Mouse (Mus musculus) WW6 (cell line): ENCODE results near the gene Lhb.
"Not testable (repeated sequence)": the region's sequence is repeated elsewhere in the genome, so short reads cannot be mapped to it uniquely, and the experiment has no call there.

Source experiments
- DNase-seq: peaks from one replicate; pipeline ENCODE4 v3.0.0-alpha.2; 2013; ENCODE audit warnings: low read depth, low spot score

Gene Lhb

DNA sequence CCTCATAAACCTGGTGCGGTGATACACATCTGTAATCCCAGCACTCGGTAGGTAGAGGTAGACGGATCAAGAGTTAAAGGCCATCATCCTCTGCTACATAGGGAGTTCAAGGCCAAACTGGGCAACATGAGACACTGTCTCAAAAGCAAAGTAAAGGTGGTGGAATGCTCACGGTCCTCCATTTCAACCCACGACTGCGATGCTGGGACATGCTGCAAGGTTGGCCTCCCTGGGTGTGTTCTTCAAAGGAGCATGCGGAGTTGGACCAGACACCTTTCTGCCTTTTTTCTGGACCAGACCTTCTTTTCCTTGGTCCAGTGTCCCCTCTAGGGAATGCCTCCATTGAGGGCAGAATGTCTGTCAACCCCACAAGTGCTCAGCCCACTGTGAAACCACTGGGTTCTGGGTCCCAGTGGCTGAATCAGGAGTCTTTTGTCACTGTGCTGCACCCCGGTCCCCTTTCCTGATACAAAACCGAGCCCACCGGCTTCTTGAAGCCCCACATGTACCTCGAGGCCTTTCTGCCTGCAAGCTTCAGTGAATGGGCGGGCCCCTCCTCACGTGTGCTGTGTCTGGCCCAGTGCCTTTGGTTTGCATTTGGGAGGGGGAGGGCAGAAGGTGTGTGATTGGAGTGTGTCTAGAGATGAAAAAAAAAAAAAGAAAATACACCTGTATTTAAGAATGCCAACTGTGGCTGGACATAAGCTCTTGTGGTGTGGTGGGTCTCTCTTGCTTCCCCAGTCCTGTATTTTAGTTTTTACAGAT lies 35.5 kb downstream of the Lhb start:
- DNase-seq: no peak

DNA sequence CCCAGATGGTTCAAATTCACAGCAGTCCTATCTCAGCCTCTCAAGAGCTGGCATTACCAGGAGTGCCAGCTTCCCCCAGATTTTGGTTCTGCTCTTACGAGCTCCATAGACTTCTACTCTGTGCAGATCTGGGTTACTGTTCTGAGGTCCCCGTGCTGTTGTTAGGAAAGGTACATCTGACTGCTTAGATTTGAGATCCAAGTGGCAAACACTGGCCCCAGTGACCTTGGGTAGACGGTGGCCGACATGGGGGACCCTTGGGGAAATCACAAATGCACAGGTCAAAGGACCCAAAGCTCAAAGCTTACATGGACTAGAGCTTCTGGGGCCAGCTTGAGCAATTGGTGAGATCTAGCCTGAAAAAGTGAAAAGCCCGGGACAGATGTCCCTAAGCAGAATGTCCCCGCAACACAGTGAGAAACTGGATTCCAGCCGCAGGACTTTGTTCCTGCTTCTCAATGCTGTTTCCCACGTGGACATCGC lies 36.1 kb downstream of the Lhb start:
- DNase-seq: no peak

DNA sequence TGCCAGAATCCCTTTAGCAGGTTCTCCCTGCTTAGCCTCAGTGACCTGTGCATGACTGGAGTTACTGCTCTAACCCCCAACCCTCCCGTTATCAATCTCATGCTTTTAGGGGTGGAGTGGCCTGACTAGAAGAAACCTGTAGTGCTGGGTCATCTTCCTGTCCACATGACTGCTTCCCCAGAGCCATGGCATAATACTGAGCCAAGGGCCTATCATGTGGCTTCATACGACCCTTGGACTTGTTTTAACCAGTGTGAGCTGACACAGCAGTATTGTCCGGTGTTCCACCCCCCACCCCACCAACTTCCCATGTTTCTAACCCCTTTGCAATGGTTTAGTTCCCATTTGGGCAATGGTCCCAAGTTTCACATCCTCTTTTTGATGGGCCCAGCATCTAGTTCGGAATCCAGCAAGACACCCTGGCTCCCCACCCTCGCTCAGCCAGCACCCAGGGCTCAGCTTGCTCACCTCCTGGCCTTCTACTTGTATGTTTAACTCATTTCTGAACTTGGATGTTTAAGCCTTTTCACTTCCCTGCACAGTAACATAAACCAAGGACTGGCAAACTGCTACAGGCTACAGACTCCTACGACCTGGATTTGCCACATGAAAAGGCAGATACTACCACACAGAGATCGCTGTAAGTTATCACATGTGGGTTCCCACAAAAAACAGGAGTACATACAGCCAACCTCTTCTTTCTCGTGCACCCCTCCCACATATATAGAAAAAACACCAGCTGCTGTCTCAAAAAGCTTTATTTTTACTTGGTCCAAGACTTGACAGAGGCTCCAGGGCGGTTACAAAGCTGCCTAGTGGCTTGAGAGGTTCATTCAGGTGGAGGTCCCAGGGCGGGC lies 36.8 kb downstream of the Lhb start:
- no peak for DNase-seq

DNA sequence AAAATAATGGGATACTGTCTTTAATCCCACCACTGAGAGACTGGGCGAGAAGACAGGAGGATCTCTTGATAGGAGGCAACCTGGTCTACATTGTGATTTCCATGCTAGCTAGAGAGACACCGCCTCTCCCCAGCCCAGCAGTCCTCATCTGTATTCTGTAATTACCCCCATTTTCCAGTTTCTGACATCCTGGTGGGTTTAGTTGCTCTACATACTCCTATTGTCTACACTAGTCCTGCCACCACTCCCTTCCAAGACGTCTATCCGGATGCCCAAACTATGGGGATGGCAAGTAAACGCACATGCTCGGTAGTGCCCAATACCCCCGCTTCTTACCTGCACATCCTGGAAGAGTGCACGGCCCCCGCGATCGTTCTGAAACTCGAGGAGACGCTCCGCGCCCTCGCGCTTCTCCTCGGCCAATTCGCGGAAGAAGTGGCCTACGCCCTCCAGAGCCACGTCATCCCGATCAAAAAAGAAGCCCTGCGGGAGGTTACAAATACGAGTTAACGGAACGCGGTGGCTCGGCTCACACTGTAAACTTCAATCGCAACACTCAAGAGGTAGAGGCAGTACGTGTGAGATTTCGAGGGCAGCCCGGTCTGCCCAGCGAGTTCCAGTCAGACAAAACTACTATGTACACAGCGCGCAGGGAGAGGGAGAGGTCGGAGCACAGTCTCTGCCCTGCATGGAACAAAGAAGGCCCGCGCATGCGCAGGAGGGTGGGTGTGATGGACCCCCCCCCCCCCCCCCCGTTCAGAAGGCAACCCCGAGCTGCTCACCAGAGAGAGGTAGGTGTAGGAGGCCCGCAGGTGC lies 38.3 kb downstream of the Lhb start:
- DNase-seq: no peak

DNA sequence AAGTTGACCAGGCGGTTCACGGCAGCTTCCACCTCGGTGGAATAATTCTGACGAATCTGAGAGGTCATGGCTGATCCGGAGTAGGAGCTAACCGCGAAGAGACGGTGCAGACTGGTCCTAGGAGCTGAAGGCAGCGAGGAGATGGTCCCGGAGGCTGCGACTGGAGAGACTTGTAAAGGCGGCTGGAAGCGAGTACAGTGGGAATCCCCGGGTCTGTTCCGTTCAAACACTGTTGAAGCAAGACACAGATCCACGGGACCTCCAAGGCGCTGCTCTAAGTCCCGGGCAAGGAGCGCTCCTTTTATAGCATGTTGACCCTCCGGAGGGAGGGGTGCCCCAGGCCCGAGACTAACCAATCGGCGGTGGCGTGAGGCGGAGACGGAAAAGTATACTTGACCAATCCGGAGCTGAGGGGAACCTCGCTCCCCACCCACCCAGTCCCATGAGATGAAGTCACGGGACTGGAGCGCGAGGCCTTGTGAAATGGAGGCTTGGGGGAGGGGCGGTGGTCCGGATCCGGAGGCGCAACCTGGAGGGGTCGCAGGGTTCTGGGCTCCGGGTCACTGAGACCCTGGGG lies 39.0 kb downstream of the Lhb start, which contains the start of gene Ftl1:
Ftl1 (minus strand) TSS at position 321 of the 577 bp plus-strand sequence.
- peak; percentile 92 for DNase-seq

DNA sequence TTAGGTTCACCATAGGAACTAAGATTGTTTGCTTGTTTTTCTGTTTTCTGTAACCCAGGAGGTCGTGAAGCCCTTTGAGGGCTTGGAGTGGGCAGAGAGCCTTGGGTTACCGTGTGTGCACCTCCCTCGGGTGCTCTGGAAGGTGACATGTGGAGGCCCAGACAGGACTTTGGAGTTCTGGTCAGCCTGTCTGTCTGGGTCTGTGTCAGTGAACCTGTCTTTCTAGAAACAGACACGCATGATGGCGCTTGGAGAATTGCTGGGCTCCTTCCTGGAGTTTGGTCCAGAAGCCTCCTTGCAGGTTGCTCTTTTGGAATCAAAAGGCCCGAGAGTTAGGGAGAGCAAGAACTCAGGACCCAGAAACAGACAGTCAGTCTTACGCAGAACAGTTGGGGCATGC lies 39.8 kb downstream of the Lhb start:
- DNase-seq: no peak

DNA sequence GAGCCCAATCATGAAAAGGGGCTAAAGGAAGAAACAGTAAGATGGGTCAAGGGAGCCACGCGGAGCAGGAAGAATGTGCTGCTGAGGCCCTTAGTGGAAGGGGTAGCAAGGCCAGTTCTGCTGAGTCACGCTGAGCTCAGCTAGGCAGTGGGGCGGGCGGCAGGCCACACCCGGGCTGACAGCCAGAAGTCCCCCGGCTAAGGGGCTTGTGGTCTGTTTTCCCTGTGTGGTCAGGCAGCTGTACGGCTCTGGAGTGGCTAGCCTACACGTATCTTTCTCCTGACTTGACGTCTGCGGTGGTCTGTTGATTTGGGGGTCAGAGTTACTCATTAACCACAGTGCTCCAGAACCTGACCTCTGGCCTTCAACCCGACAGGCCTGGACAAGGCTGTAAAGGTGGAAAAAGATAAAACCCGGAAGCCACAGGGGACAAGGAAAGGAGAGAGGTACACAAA lies 40.3 kb downstream of the Lhb start:
- DNase-seq: no peak

DNA sequence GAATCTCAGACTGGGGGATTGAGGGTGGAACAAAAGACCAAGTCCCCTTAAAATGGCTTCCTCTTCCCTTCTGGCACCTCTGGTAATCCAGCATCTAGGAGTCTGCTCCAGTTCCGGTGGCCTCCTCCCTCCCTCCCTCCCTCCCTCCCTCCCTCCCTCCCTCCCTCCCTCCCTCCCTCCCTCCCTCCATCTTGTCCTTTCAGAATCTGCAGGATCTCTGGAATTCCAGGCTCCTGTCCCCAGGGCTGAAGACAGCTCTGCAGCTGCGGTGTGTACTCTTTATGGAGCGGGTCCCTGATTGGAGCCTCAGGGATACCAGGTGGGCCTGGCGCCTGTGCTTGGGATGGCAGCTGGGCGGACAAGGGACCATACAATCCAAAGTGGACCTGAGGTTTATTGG lies 40.7 kb downstream of the Lhb start:
- no peak for DNase-seq

DNA sequence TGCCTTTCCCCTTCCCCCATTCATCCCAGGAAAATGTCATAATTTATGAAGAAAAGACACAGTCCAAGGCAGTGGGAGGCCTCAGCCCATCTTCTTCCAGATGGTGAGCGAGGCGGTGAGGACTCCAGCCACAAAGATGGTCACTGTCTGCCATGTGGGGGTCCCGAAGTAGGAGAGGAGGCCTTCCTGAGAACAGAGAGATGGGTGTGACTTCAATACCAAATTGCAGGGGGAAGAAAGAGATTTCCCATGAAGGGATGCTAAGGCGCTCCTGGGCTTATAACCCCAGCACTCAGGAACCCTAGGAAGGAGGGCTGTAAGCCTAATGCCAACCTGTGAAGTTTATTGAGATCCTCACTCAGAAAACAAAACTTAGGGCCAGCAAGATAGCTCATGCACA lies 41.2 kb downstream of the Lhb start:
- no peak for DNase-seq

DNA sequence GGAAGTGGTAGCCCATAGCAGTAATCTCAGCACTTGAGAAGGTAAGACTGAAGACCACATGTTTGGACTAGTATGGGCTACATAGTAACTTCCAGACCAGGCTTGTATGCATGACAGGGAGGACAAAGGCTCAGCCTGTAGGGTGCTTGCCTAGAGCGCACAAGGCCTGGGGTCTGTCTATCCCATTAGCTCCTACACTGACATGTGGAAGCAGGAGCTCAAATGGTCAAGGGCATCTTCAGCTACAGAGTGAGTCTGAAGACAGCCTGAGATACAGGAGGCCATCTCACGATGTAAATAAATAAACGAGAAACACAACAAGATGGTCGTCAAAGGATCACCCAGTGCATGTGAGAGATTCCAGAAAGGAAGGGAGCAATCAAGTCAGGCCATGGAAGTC lies 41.7 kb downstream of the Lhb start:
- DNase-seq: no peak

DNA sequence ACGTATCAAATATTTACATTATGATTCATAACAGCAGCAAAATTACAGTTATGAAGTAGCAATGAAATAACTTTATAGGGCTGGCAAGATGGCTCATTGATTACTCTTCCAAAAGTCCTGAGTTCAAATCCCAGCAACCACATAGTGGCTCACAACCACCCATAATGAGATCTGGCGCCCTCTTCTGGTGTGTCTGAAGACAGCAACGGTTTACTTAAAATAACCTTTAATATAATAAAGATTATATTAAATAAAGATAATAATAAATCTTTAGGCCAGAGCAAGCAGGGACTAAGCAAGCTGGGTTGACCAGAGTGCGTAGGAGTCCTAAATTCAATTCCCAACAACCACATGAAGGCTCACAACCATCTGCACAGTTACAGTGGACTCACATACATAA lies 42.2 kb downstream of the Lhb start:
- DNase-seq: not testable (repeated sequence)

DNA sequence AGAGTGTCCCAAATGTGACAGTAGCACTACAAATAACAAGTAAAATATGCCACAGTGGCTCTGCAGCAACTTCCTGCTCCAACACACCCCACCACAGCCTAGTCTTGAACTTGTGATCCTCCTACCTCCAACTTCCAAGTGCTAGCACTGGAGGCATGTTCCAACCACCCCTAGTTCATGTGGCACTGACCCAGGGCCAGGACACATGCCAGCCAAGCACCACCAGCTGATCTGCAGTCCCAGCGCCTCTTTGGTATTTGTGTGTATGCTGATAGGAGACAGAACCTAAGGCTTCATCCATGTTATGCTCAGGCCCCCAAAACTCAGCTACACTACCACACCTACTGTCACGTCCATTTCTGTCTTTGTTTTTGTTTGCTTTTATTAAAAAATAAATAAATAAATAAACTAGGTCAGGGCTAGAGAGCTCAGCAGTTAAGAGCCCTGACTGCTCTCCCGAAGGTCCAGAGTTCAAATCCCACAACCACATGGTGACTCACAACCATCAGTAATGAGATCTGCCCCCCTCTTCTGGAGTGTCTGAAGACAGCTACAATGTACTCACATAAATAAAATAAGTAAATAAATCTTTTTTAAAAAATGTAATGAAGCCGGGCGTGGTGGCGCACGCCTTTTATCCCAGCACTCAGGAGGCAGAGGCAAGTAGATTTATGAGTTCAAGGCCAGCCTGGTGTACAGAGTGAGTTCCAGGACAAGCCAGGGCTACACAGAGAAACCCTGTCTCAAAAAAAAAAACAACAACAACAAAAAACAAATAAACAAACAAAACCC lies 43.6 kb downstream of the Lhb start:
- DNase-seq: no peak

DNA sequence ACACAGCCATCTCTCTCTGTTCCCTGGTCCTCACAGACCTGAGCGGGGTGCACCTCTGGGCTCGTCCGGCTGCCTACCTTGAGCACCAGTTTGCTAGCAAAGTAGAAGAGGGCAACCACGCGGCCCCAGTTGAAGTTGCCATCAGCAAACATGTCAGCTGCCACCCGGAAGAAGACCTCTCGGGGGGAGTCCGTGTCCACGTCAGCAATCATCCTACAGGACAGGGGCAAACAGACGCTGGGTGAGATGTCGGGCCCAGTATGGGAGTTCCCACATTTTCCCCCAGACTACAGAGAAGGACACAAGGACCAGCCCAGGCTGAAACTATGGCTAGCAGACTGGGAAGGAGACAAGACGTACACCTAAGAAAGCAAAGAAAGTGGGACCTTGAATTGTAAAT lies 44.5 kb downstream of the Lhb start:
- DNase-seq: no peak

DNA sequence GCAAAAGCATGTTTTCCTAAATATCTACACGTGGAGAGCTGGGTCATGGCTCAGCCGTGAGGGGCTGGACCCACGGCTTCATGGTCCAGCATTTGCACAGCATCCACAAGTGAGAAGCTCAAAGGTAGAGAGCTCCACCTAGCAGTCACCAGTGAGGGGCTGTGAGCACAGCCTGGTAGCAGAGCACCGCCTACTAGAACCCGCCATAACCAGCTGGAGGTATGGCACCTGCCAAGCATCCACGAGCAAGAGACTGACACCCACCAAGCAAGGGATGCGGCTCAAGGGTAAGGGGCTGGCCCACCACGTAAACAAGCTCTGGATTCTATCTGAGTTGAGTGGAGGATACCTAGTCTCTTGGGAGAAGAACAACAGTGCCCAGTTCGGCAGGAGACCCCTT lies 44.9 kb downstream of the Lhb start:
- DNase-seq: no peak

DNA sequence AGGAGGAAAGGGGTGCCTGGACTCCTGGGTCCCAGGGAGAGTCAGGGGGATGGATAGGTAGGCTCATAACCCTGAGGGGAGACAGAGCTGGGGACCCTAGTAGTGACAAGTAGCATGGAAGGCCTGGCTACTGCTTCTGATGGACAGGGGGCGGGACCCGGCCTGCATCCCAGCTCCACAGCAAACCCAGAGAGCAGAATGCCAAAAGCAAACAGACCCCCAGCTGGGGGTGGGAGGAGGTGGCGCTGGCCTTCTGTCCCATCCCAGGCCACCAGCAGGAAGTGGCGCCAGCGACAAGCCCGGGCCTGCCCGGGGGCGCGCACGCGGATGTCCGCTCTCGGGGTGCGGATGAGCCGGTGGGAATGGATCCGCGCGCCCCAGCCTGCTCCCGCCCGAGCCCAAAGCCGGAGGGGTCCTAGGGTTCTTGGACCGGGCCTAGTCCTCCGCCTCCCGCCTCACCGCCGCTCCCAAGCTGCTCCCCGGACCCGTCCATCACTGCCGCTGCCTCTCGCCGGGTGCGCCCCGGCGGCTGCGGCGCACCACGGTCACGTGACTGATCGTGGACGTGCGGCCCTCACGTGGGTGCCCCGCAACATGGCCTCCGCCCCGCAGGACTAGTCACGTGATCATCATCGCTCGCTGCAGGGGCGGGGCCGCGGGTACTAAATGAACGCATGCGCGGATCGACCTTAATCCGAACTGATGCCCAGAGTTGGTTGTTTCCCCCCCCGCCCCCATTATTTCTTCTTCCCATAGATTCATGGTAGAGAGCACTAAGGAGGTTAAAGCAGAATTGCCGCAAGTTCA lies 45.9 kb downstream of the Lhb start, which contains the start of gene Bax:
Bax (minus strand) TSS at position 616 of the 807 bp plus-strand sequence.
- DNase-seq: peak; percentile 82

DNA sequence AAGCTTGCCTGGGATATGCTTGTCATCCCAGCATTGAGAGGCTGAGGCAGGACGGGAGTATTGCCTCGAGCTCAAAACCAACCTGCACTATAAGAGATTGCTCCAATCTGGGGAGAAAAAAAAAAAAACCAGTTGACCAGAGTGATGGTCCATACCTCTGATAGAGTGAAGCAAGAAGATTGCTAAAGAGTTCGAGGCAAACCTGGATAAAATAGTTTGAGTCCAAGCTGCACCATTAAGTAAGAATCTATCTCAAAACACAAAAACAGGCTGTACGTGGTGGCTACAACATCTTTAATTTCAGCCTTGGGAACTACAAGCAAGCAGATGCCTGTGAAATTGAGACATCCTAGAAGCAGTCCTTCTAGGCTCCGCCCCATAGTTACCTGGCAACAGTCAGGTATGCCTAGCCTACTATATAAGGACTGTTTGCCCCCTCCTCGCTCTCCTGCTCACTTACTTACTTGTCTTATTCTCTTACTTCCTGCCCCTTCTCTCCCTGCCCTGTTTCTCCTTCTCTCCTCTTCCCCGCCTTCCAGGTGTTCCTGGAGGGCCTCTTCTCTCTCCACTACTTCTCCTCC lies 46.6 kb downstream of the Lhb start:
- DNase-seq: no peak

DNA sequence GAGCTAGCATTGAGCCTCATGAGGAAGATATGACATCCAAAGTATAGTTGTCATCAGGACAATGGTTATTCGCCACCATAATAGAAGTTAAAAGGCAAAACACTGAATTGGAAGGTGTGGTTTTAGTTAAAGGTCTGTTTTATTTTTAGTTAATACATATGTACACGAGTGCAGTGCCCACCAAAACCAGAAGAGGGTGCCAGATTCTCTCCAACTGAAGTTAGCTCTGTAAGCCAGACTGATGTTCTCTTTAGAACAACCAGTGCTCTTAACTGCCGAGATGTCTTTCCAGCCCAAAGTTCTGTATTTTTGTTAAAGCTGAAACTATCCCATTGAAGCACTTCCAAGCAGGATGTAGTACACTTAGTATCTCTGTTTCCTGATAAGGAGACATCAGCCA lies 50.2 kb downstream of the Lhb start:
- no peak for DNase-seq
